Mouse (Mus musculus) bone marrow, adult 2 months (tissue): ENCODE measurements around the gene Tfip11. TPM values are rescaled to one million over a fixed set of nuclear protein-coding genes. Genes with fewer than 3 reads are reported as not detected.

ENCODE experiments used
- H3K27ac ChIP-seq: fragments of 200-500 bp; 2 replicates; pipeline ENCODE4 v1.5.1; 2012; ENCODE audit warnings: low read depth, mild to moderate bottlenecking, control low read depth, inconsistent platforms, low read length; ENCODE audit not compliant: control insufficient read depth, poor library complexity, insufficient read depth
- H3K4me1 ChIP-seq: fragments of 200-500 bp; 2 replicates; pipeline ENCODE4 v1.6.1; 2011; ENCODE audit warnings: low read length; ENCODE audit not compliant: control insufficient read depth, insufficient read depth
- H3K4me3 ChIP-seq: fragments of 200-500 bp; replicated peaks from 2 replicates; pipeline ENCODE3; 2011; ENCODE audit warnings: mild to moderate bottlenecking, low read depth, low read length, control low read depth; ENCODE audit not compliant: control insufficient read depth
- CTCF ChIP-seq: fragments of 200-500 bp; IDR thresholded peaks from 2 replicates; pipeline ENCODE4 v1.5.1; 2011; ENCODE audit warnings: low read length, control low read depth; ENCODE audit not compliant: control insufficient read depth, insufficient read depth
- POLR2A ChIP-seq: fragments of 200-500 bp; IDR thresholded peaks from 2 replicates; pipeline ENCODE4 v1.6.1; 2011; ENCODE audit warnings: low read depth, mild to moderate bottlenecking, control low read depth, low read length, borderline replicate concordance; ENCODE audit not compliant: control insufficient read depth
- WGBS: fragments of 180-500 bp; shearing (Covaris S2); methylation state at CpG from one replicate; pipeline ENCODE4 v1.1.7; 2018; 5-methylcytosine and 5-hydroxymethylcytosine counted together
- polyA plus RNA-seq: library from polyadenylated mRNA; stranded (reverse); fragments of >200 nt; gene quantifications from 2 replicates; pipeline ENCODE4 v1.2.4, GENCODE M21; 2011; ENCODE audit warnings: low replicate concordance; ENCODE audit not compliant: missing spikeins, insufficient read depth, insufficient read length

The Tfip11 gene
- polyA plus RNA-seq, 1 experiment, result 20.3 TPM

DNA sequence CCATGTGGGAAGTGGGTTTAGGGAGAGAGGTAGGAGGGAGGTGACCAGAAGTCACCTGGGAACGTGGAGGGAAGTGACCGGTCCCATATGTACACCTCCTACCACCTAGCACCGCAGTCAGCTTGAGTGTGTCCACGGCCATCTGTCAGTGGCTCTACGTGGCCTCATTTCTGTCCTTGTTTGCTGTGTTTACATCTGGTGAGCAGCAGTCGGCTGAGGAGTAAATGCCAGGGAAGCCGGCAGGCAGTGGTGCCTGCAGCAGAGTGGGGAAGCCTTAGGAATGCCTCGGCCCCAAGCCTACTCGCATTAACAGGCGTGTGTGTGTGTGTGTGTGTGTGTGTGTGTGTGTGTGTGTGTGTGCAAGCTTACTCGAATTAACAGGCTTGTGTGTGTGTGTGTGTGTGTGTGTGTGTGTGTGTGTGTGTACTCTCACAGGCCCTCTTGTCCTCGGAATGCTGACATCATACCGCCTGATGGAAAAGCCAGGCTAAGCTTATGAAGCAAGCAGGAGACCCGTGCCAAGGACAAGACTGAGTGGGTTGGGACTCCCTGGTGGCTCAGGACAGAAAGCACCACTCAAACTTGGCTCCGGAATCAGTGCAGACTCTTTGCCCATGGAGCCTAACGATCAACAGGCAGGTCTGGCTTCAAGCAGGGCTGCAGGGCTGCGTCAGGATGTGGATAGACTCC is 56.6 kb downstream of the Tfip11 start:
- 78% methylated on average over 16 of the region's 17 CpGs for WGBS
- H3K4me3 ChIP-seq, result no peak overlapping the region
- H3K27ac ChIP-seq, result no peak overlapping the region
- TF ChIP-seq POLR2A, result no peak
- TF ChIP-seq CTCF, result no peak
- no peaks in the 10 kb centered on the region; the same call in 1 of the 2 replicates for H3K4me1 ChIP-seq

- no peak overlapping the region for H3K4me3 ChIP-seq
- H3K4me1 ChIP-seq, result no peaks in the 10 kb centered on the region; the same call in 1 of the 2 replicates
- WGBS, result 7% methylated on average over 13 of the region's 13 CpGs
- no peak overlapping the region for H3K27ac ChIP-seq
- TF ChIP-seq POLR2A, result no peak
- TF ChIP-seq CTCF, result no peak
Observed at GRCm38 (mm10) chr5:112384805-112385472, 58.8 kb downstream of the Tfip11 start.

GRCm38 (mm10) chr5:112385973-112386372 is 59.8 kb downstream of the Tfip11 start:
- Histone ChIP-seq H3K4me3 (no peak overlapping the region), H3K4me1 (no peaks in the 10 kb centered on the region; the same call in 1 of the 2 replicates), H3K27ac (no peak overlapping the region)
- WGBS, result 70% methylated on average over 2 of the region's 2 CpGs
- TF ChIP-seq CTCF, result no peak
- TF ChIP-seq POLR2A, result no peak

Other genes with a start within 250 kb of the Tfip11 start
- 3.4 TPM in 1 of 2 replicates, not detected in the other for gene Cryba4, start 73.8 kb upstream of the Tfip11 start, polyA plus RNA-seq
- gene Crybb1, start 70.5 kb upstream of the Tfip11 start, polyA plus RNA-seq, result not detected in 2 replicates
- 27.4 and 43.3 TPM in 2 replicates for gene Tpst2, start 49.7 kb upstream of the Tfip11 start, polyA plus RNA-seq
- gene Srrd, start 16.7 kb downstream of the Tfip11 start, polyA plus RNA-seq, result 8.0 and 14.1 TPM in 2 replicates
- gene Hps4, start 16.7 kb downstream of the Tfip11 start, polyA plus RNA-seq, result 18.8 and 42.4 TPM in 2 replicates
- gene Gm6583, start 29.7 kb downstream of the Tfip11 start, polyA plus RNA-seq, result not detected in 2 replicates
- gene Asphd2, start 68.5 kb downstream of the Tfip11 start, polyA plus RNA-seq, result 1.5 TPM in 1 of 2 replicates, not detected in the other
- gene Gm6588, start 123.1 kb downstream of the Tfip11 start, polyA plus RNA-seq, result not detected in 2 replicates